Mouse (Mus musculus) c-Kit-positive CD71-negative TER-119-negative erythroid progenitor cells, embryonic 14.5 days (primary cell): ENCODE results near the gene Amz1.

ENCODE experiments used
- DNase-seq: peaks from one replicate; pipeline ENCODE4 v3.0.0-alpha.2; 2013; ENCODE audit warnings: low read depth

The Amz1 gene

GRCm38 (mm10) chr5:140767704-140768141 lies 43.8 kb downstream of the Amz1 start:
- DNase-seq: no peak

GRCm38 (mm10) chr5:140768333-140768732 lies 44.4 kb downstream of the Amz1 start:
- DNase-seq: no peak

GRCm38 (mm10) chr5:140771612-140772011 lies 47.7 kb downstream of the Amz1 start:
- DNase-seq: no peak

- no peak for DNase-seq
Observed at GRCm38 (mm10) chr5:140772158-140772557, 48.2 kb downstream of the Amz1 start.

DNA sequence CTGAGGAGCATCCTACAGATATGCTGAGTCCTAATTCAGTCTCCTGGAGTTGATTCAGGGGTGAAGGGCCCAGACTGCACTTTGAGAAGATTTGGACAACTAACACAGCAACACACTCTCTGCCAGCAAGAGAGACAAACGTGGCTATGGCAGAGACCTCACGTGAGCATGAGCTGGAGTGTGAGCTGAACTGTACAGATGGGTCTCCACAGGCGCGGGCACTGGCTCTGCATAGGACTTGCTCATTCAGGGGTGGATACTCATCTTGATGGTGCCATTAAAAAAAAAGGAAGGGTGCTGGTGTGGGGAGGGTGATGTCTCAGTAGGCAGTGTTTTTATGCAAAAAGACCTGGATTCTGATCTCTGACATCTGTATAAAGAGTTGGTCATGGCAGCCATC lies 51.2 kb downstream of the Amz1 start:
- DNase-seq: no peak

GRCm38 (mm10) chr5:140776968-140777367 lies 53.0 kb downstream of the Amz1 start:
- no peak for DNase-seq

GRCm38 (mm10) chr5:140781122-140781521 lies 57.2 kb downstream of the Amz1 start:
- no peak for DNase-seq

DNA sequence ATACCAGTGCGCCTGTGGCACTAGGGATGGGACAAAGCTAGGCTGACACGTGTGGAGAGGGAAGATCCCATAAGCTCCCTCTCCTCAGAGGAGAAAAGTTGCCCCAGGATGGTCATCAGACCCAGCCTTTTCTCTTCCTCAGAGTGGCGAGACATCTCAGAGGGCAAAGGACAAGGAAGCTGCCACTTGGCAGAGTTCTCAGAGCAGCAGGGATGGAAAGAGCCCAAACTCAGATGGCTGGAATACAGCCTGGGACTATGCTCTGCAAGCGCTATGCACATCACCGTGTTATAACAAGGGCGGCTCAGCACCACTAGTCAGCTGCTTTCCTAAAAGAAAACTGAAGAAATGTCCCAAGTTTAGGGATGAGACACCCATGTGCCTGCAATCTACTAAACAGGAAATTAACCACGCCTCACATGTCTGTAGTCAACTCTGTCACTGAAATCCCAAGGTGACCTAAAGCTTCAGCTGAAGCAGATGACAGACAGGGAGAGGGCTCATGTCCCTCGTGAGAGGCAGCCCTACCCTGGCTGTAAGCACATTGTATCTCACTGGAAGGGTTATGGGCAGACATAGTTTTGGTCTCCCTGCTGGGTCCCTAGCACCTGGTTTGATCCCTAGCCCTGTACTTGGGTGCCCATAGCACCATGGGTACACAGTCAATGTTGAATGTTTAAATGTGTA lies 58.1 kb downstream of the Amz1 start:
- DNase-seq: no peak

- no peak for DNase-seq
Observed at GRCm38 (mm10) chr5:140783577-140783976, 59.6 kb downstream of the Amz1 start.

- DNase-seq: no peak
Observed at GRCm38 (mm10) chr5:140784288-140784687, 60.4 kb downstream of the Amz1 start.

DNA sequence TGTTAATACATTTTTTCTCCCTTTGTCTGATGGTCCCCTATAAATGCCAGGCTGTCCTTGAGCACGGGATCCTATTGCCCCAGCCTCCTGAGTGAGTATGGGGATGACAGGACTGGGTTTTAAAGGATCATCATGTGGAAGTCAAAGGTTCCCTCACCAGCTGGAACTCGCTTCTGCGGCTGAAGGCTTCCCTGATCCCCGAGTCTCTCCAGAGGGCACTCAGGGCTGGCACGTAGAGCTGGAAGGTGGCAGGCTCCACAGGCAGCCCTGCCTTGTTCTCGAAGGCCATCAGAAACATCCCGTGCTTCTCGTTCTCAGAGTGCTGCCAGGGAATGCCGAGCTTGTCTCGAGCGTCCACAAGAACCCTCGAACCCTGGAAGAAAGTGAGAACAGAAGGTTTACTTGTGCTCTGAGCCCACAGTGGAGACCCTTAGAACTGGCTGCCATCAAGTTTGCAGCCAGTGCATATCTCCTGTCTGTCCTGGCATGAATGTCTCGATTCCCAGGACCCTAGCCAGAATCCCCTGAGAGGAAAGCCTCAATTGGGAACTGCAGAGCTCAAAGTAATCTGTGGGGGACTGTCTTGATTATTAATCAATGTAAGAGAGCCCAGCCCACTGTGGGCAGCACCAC lies 61.4 kb downstream of the Amz1 start:
- no peak for DNase-seq

DNA sequence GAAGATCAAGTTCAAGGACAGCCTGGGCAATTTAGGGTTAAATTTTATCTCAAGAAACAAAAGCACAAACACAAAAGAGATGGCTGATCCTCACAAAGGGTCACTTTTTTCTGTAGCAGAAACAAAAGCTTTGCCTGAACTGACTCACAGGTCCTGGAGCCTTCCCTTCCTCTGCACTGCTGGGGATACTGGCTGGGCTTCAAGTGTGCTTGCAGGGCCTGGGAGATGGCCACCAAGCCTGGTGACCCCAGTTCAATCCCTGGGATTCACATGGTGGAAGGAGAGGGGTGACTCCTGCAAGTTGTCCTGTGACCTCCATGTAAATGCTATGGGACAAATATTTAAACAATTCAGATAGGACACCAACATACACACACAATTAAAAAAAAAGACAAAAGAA lies 65.6 kb downstream of the Amz1 start:
- no peak for DNase-seq

DNA sequence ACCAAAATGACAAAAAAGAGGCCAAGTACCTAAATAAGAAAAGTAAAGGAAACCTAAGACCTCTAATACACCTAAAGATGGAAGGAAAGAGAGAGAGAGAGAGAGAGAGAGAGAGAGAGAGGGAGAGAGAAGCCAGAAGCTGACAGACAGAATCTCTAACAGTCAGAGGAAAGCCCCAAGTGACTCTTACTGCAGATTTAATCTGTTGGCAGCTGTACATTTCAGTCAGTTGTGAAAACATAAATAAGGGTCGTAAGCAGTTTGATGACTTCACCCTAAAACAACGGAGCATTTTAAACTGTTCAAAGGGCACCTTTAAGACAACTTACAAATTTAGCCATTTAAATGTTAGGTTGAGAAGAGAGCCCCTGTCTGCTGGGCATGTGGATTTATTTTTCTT lies 66.5 kb downstream of the Amz1 start:
- DNase-seq: no peak

- DNase-seq: no peak
Observed at GRCm38 (mm10) chr5:140790937-140791877, 67.3 kb downstream of the Amz1 start.

- DNase-seq: no peak
Observed at GRCm38 (mm10) chr5:140792233-140792632, 68.3 kb downstream of the Amz1 start.

DNA sequence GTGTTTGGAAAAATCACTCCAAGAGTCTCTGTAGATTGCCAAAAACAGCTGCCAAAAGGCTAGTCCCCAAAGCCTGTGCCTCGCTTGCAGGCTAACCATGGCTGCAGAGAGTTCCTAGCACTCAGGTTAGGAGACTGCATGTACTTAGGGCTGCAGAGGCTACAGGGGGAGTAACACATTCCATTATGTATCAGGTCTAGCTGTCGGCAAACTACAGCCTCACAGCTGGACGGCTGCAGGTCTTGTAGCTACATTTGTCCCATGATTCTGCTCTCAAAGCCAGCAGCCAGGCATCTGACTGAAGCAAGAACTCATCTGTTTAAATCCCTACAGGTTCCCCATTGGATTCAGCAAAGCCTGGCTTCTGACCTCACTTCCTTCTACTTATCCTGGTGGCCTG lies 70.8 kb downstream of the Amz1 start:
- DNase-seq: no peak

GRCm38 (mm10) chr5:140795176-140795575 lies 71.2 kb downstream of the Amz1 start:
- peak; percentile 36 for DNase-seq

DNA sequence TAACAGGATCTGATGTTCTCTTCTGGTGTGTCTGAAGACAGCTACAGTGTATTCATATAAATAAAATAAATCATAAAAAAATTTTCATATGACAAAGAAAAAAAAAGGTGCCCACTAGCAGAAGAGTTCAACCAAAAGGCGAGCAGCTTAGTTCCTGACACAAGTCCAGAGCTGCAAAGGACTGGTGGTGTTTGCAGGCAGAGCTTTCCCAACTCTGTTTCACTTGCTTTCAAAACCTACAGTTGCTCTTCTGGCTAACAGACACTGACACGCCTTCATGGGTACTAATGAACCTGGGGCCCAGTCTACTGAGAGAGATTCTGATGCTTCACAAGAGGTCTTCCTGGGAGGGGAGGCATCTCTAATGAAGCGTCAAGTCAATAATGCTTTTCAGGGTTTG lies 72.1 kb downstream of the Amz1 start:
- DNase-seq: no peak

DNA sequence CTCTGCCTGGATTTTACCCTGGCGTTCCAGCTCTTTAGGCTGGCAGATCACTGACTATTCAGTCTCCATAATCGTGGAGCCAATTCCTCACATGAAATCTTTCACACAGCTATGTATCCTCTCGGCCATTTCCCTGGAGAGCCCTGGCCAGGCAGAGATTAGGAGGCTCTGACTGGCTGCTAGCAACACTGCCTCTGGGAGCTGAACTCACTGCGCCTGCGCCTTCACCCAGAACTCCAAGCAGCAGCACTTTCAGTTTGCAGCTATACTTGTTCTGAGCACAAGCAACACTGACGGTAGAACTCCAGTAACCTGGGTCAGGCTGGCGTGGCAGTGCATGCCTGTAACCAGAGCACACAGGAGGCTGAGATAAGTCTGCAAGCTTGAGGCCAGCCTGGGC lies 74.2 kb downstream of the Amz1 start:
- no peak for DNase-seq

DNA sequence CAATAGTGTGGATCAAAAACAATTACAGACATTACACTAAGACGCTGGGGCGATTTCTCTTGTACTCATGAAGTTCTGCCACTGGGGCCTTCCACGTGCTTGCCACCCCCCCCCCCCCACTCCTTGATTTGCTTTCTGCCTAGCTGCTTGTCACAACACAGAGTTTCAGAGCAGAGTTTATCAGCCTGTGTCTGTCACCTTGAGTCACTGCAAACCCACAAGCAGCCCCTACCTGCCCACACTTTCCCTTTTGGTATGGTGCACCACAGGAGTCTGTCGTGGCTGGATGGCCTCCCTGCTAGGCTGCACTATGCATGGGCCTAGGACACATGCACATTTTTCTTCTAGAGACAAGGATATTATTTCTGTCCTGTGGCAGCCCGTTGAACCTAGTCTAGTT lies 74.8 kb downstream of the Amz1 start:
- DNase-seq: no peak

GRCm38 (mm10) chr5:140799190-140799589 lies 75.3 kb downstream of the Amz1 start:
- no peak for DNase-seq

DNA sequence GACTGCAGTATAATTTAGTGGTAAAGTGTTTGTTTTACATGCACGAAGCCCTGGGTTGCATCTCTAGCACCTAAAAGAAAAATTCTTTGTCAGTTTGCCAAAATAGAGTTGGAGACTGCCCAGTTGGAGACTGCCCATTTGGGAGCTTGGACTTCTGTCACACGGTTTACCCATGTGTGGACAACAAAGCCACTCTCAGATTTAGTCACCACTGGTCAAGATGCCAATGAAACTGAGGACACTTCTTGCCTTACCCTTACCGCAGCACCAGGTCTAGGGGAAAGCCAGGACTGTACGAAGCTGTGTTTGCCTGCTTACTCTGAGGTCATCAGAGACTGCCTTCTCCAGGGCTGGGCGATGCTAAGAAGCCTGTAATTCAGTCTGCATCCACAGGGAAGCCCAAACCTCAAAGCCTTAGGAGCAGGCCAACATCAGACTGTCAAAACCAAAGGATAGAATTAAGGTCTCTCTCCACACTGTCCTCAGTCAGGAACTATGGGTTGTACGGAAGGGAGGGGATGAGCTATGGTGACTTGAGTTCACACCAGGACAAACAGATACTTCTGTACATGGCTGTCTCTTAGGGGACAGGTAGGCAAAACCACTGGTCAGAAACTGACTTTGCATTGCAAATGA lies 76.5 kb downstream of the Amz1 start:
- DNase-seq: no peak
